Mouse (Mus musculus) MEL (cell line): ENCODE results near the gene Rhox3e. TPM values are rescaled to one million over a fixed set of nuclear protein-coding genes. Genes with fewer than 3 reads are reported as not detected.
"Not testable (repeated sequence)": the region's sequence is repeated elsewhere in the genome, so short reads cannot be mapped to it uniquely, and the experiment has no call there.

Source experiments
- DNase-seq: peaks from one replicate; pipeline ENCODE4 v3.0.0; 2011; ENCODE audit warnings: low read depth, low spot score
- H3K27ac ChIP-seq: 2 replicates; pipeline ENCODE4 v1.5.1; 2012; ENCODE audit warnings: low read depth, mild to moderate bottlenecking, control low read depth, low read length, moderate library complexity; ENCODE audit not compliant: control insufficient read depth
- H3K27me3 ChIP-seq, 2 experiments: fragments of 150-350 bp in 1 of 2; sonication (generic) in 1 of 2; 2 replicates each; pipeline ENCODE4 v1.6.1; 2012; ENCODE audit warnings: low read length in 2 of 2, mild to moderate bottlenecking in 2 of 2, improper control_type of control experiment in 1 of 2, moderate library complexity in 1 of 2; ENCODE audit not compliant: insufficient read depth in 2 of 2, control insufficient read depth in 1 of 2
- H3K36me3 ChIP-seq, 2 experiments: 2 replicates each; pipeline ENCODE4 v1.6.1; 2012 to 2014; ENCODE audit warnings: low read length in 2 of 2, improper control_type of control experiment in 1 of 2, inconsistent platforms in 1 of 2, mild to moderate bottlenecking in 1 of 2; ENCODE audit not compliant: insufficient read depth in 2 of 2, control insufficient read depth in 1 of 2
- H3K4me1 ChIP-seq, 2 experiments: fragments of 150-350 bp in 1 of 2; sonication (generic) in 1 of 2; 2 replicates each; pipeline ENCODE4 v1.6.1; 2012; ENCODE audit warnings: low read length in 2 of 2, improper control_type of control experiment in 1 of 2, mild to moderate bottlenecking in 1 of 2; ENCODE audit not compliant: insufficient read depth in 2 of 2, control insufficient read depth in 1 of 2
- H3K4me3 ChIP-seq, 2 experiments: fragments of 150-350 bp in 1 of 2; sonication (generic) in 1 of 2; 2 replicates each; pipeline ENCODE4 v1.5.1; 2012; ENCODE audit warnings: low read depth in 2 of 2, low read length in 2 of 2, mild to moderate bottlenecking in 2 of 2, moderate library complexity in 2 of 2, control low read depth in 1 of 2, improper control_type of control experiment in 1 of 2; ENCODE audit not compliant: control insufficient read depth in 1 of 2, insufficient read depth in 1 of 2
- H3K79me2 ChIP-seq: 2 replicates; pipeline ENCODE4 v1.6.1; 2012; ENCODE audit warnings: mild to moderate bottlenecking, low read length, moderate library complexity; ENCODE audit not compliant: control insufficient read depth, poor library complexity, insufficient read depth
- H3K9ac ChIP-seq: 2 replicates; pipeline ENCODE4 v1.6.1; 2012; ENCODE audit warnings: low read depth, mild to moderate bottlenecking, control low read depth, low read length, moderate library complexity; ENCODE audit not compliant: control insufficient read depth, poor library complexity, severe bottlenecking
- H3K9me3 ChIP-seq: fragments of 150-350 bp; sonication (generic); replicated peaks from 2 replicates; pipeline ENCODE4 v1.6.1; 2012; ENCODE audit warnings: mild to moderate bottlenecking, low read length, improper control_type of control experiment, moderate library complexity; ENCODE audit not compliant: insufficient read depth
- polyA plus RNA-seq, 2 experiments: library from polyadenylated mRNA; stranded (reverse) in 1 of 2; unstranded in 1 of 2; fragments of >175 nt in 1 of 2; fragments of >200 nt in 1 of 2; gene quantifications; 2 replicates each; pipeline versions ENCODE4 v1.2.1 to v1.2.4; 2012; ENCODE audit warnings: low replicate concordance in 2 of 2, low read depth in 1 of 2; ENCODE audit not compliant: insufficient read length in 2 of 2, insufficient read depth in 1 of 2, missing spikeins in 1 of 2
- total RNA-seq: library from RNA; depleted of rRNA; stranded (reverse); fragments of 300-350 nt; gene quantifications from 2 replicates; pipeline ENCODE4 v1.2.3, GENCODE M21; 2012; rRNA removed

The Rhox3e gene
- not detected in 2 replicates for total RNA-seq
- polyA plus RNA-seq, result not detected

- H3K9me3 ChIP-seq, H3K9ac ChIP-seq, DNase-seq, H3K4me1 ChIP-seq, H3K4me3 ChIP-seq, H3K79me2 ChIP-seq, H3K27ac ChIP-seq, H3K36me3 ChIP-seq, H3K27me3 ChIP-seq: not testable (repeated sequence)
These were observed at the start of gene Rhox3e for GRCm38 (mm10) chrX:37541719-37542118. Rhox3e (plus strand) TSS chrX:37542019.

GRCm38 (mm10) chrX:37514059-37514458 lies 27.8 kb upstream of the Rhox3e start, which contains the start of gene Rhox4d:
Rhox4d (plus strand) TSS chrX:37514359.
- not testable (repeated sequence) for H3K27me3 ChIP-seq, H3K9ac ChIP-seq, H3K79me2 ChIP-seq, DNase-seq, H3K36me3 ChIP-seq, H3K9me3 ChIP-seq, H3K4me1 ChIP-seq, H3K4me3 ChIP-seq, H3K27ac ChIP-seq

GRCm38 (mm10) chrX:37530152-37530551 lies 11.7 kb upstream of the Rhox3e start, which contains the start of gene Rhox2e:
Rhox2e (plus strand) TSS chrX:37530452.
- not testable (repeated sequence) for DNase-seq, H3K27me3 ChIP-seq, H3K4me1 ChIP-seq, H3K9ac ChIP-seq, H3K27ac ChIP-seq, H3K36me3 ChIP-seq, H3K9me3 ChIP-seq, H3K79me2 ChIP-seq, H3K4me3 ChIP-seq

DNA sequence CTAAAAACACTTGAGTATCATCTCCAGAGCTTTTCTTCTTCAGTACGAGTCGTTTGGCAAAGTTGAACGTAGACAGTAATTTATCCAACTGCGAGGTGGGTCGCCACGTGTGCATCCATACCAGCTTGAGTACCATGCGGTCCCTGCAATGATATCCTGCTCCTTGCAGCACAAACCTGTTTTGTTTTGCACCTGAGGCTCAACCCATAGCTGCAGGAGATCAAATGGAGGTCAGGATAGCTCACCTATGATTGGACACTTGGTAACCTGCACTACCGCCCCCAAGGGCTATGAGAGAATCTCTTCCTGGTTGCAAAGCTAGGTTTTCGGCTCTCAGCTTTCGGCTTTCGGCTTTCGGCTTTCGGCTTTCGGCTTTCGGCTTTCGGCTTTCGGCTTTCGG lies 15.3 kb downstream of the Rhox3e start, which contains the start of gene Rhox4e:
Gene Rhox4e, plus strand, starts transcription at position 301 of the 400 bp plus-strand sequence.
- H3K4me1 ChIP-seq, H3K27ac ChIP-seq, H3K9ac ChIP-seq, DNase-seq, H3K4me3 ChIP-seq, H3K79me2 ChIP-seq, H3K27me3 ChIP-seq, H3K36me3 ChIP-seq, H3K9me3 ChIP-seq: not testable (repeated sequence)

GRCm38 (mm10) chrX:37571105-37571504 lies 29.3 kb downstream of the Rhox3e start, which contains the start of gene Rhox2f:
Rhox2f (plus strand) TSS chrX:37571405.
- H3K9me3 ChIP-seq, H3K4me1 ChIP-seq, H3K79me2 ChIP-seq, H3K9ac ChIP-seq, H3K4me3 ChIP-seq, H3K36me3 ChIP-seq, H3K27ac ChIP-seq, DNase-seq, H3K27me3 ChIP-seq: not testable (repeated sequence)

DNA sequence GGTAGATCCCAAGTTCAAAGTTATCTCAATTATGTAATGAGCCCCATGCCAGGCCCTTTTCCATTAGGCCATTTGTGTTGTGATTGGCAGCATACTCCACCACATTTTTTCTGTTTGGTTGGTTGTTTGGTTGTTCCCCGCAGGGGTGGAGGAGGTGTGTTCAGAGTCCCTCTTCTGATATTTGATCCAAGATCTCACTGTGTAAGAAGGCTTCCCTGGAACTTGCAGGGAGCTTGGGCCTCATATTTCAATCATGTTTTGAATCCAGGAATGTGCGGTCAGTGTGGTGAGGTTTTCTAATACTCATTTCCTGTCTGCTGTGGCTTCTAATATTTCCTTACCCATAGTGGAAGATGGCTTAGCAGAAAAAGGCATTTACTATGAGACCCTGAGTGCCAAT lies 30.8 kb downstream of the Rhox3e start:
- not testable (repeated sequence) for H3K36me3 ChIP-seq, DNase-seq

GRCm38 (mm10) chrX:37580692-37581091 lies 38.9 kb downstream of the Rhox3e start, which contains the start of gene Rhox3f:
Rhox3f (plus strand) TSS chrX:37580992.
- DNase-seq, H3K9ac ChIP-seq, H3K27me3 ChIP-seq, H3K4me3 ChIP-seq, H3K36me3 ChIP-seq, H3K27ac ChIP-seq, H3K79me2 ChIP-seq, H3K4me1 ChIP-seq, H3K9me3 ChIP-seq: not testable (repeated sequence)

More for the DNA sequence above, 30.8 kb downstream of the Rhox3e start:
- not testable (repeated sequence) for H3K27me3 ChIP-seq, H3K79me2 ChIP-seq, H3K4me1 ChIP-seq, H3K9ac ChIP-seq, H3K9me3 ChIP-seq, H3K27ac ChIP-seq, H3K4me3 ChIP-seq
